Mouse (Mus musculus): Measurements from ENCODE around the gene Clpx.

- TF ChIP-seq CTCF (IDR thresholded peaks at IDR 0.05; ENCODE audit: extremely low read depth, insufficient read depth, insufficient read length, insufficient replicate concordance) (no peak), POLR2A (IDR thresholded peaks at IDR 0.05; ENCODE audit: low read depth, low read length) (no peak)
These were observed 46.3 kb upstream of the Clpx start for GRCm38 (mm10) chr9:65247502-65248376.

Data from spleen, adult 2 months (tissue).